Mouse (Mus musculus) bone marrow, adult 2 months (tissue): ENCODE results near the gene Tubg2. TPM values are rescaled to one million over a fixed set of nuclear protein-coding genes. Genes with fewer than 3 reads are reported as not detected.

ENCODE experiments used
- H3K27ac ChIP-seq: fragments of 200-500 bp; 2 replicates; pipeline ENCODE4 v1.5.1; 2012; ENCODE audit warnings: low read depth, mild to moderate bottlenecking, control low read depth, inconsistent platforms, low read length; ENCODE audit not compliant: control insufficient read depth, poor library complexity, insufficient read depth
- H3K4me1 ChIP-seq: fragments of 200-500 bp; 2 replicates; pipeline ENCODE4 v1.6.1; 2011; ENCODE audit warnings: low read length; ENCODE audit not compliant: control insufficient read depth, insufficient read depth
- H3K4me3 ChIP-seq: fragments of 200-500 bp; replicated peaks from 2 replicates; pipeline ENCODE3; 2011; ENCODE audit warnings: mild to moderate bottlenecking, low read depth, low read length, control low read depth; ENCODE audit not compliant: control insufficient read depth
- CTCF ChIP-seq: fragments of 200-500 bp; IDR thresholded peaks from 2 replicates; pipeline ENCODE4 v1.5.1; 2011; ENCODE audit warnings: low read length, control low read depth; ENCODE audit not compliant: control insufficient read depth, insufficient read depth
- POLR2A ChIP-seq: fragments of 200-500 bp; IDR thresholded peaks from 2 replicates; pipeline ENCODE4 v1.6.1; 2011; ENCODE audit warnings: low read depth, mild to moderate bottlenecking, control low read depth, low read length, borderline replicate concordance; ENCODE audit not compliant: control insufficient read depth
- WGBS: fragments of 180-500 bp; shearing (Covaris S2); methylation state at CpG from one replicate; pipeline ENCODE4 v1.1.7; 2018; 5-methylcytosine and 5-hydroxymethylcytosine counted together
- polyA plus RNA-seq: library from polyadenylated mRNA; stranded (reverse); fragments of >200 nt; gene quantifications from 2 replicates; pipeline ENCODE4 v1.2.4, GENCODE M21; 2011; ENCODE audit warnings: low replicate concordance; ENCODE audit not compliant: missing spikeins, insufficient read depth, insufficient read length

The Tubg2 gene
- polyA plus RNA-seq, 1 experiment = 3.4 TPM

- Histone ChIP-seq H3K4me1 (no peaks in the 10 kb centered on the region; the same call in 1 of the 2 replicates), H3K27ac (no peak overlapping the region), H3K4me3 (no peak overlapping the region)
- WGBS = 42% methylated on average over 8 of the region's 8 CpGs
- TF ChIP-seq CTCF (no peak), POLR2A (no peak)
Measured at GRCm38 (mm10) chr11:101167963-101168300, 12.2 kb downstream of the Tubg2 start.

DNA sequence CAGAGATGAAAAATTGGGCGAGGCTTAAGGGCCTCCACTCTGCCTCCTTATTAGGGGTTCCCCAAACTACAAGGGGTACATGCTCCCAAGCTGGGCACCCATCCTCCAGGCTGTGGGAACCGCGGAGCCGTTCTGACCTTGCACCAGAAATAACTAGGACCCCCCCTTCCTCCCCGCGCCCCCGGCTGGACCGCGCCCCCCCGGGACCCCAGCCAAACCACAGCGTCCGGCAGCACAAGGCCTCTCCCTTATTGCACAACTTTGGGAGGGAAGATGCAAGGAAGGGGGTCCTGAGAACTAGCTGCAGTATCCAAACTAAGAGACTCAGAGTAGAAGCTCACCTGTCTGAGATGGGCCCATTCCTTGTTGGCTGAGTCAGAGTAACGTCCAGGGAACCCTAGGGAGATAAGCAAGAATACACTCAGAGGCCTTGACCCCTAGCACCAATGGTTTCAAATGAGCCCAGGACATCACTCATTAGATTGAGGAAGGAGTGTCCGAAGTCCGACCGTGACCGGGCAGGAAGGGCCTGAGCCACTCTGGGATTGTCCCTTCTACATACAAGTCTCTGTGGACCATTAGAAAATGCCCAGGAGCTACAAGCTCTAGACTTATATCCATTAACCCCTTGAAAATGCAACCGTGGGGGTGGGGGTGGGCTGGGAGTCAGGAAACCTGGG, 12.7 kb downstream of the Tubg2 start:
- Histone ChIP-seq H3K27ac (no peak overlapping the region), H3K4me1 (peaks cover 2% of the 10 kb centered on the region; the same call in 1 of the 2 replicates), H3K4me3 (no peak overlapping the region)
- WGBS = 16% methylated on average over 18 of the region's 18 CpGs
- TF ChIP-seq CTCF (no peak), POLR2A (no peak)

DNA sequence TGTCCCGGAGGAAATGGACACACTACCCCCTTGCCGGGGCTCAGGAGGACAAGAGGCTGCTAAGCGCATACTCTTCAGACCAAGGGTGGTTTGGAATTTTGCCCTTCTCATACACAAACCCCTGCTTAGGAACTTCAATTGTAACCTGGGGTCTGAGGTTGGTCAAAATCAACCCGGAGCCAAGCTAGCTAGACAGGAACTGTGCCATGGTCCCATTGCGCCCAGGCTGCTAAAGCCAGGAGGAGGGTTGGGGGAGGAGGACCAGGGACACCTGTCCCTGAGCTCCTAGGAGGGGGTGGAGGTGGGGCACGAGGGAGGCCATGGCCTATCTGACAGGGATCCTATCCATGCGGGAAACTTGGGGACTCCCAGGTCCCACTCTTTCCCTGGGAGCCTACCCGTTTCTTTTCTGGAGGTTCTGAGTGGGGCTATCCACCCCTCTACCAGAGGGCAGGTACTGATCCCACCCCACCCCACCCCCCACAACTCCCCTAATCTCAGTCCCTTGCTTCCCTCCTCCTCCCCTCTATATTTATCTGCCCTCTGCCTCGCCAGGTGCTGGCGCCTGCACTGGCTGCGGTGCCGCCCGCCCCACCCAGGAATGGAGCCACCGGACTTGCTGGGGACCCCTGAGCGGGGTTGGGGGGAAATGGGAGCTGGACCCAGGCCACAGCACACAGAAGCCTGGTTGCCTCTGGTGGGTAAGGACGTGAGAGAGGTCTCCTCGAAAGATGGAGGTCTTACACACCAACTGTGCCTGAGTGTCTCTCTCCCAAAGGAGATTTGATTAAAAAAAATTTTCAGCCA, 13.8 kb downstream of the Tubg2 start:
- H3K4me3 ChIP-seq = no peak overlapping the region
- H3K4me1 ChIP-seq = peaks cover 2% of the 10 kb centered on the region; the same call in 1 of the 2 replicates
- 19% methylated on average over 17 of the region's 17 CpGs for WGBS

GRCm38 (mm10) chr11:101170354-101170810, 14.7 kb downstream of the Tubg2 start, which contains the start of gene Cntnap1:
Gene Cntnap1 (plus strand): TSS chr11:101170523.
- peak within 1 kb of the TSS; percentile 14; the same call in 1 of the 2 replicates for H3K27ac ChIP-seq
- peaks cover 2% of the 10 kb centered on the region; the same call in 1 of the 2 replicates for H3K4me1 ChIP-seq
- 5% methylated on average over 35 of the region's 35 CpGs for WGBS
- H3K4me3 ChIP-seq = peak within 1 kb of the TSS; percentile 68
- TF ChIP-seq POLR2A (no peak), CTCF (no peak)

More for the DNA sequence above, 13.8 kb downstream of the Tubg2 start:
- H3K27ac ChIP-seq = no peak overlapping the region
- TF ChIP-seq CTCF (no peak), POLR2A (no peak)

- H3K4me1 ChIP-seq = peaks cover 2% of the 10 kb centered on the region; the same call in 1 of the 2 replicates
- TF ChIP-seq CTCF (no peak), POLR2A (no peak)
- peak within 1 kb of the TSS; percentile 14; the same call in 1 of the 2 replicates for H3K27ac ChIP-seq
- H3K4me3 ChIP-seq = peak within 1 kb of the TSS; percentile 68
- WGBS = under 1% methylated on average over 50 of the region's 50 CpGs
Measured at GRCm38 (mm10) chr11:101170811-101171610, 15.3 kb downstream of the Tubg2 start, which contains the start of gene Plekhh3. Gene Plekhh3 (minus strand): TSS chr11:101171351.

DNA sequence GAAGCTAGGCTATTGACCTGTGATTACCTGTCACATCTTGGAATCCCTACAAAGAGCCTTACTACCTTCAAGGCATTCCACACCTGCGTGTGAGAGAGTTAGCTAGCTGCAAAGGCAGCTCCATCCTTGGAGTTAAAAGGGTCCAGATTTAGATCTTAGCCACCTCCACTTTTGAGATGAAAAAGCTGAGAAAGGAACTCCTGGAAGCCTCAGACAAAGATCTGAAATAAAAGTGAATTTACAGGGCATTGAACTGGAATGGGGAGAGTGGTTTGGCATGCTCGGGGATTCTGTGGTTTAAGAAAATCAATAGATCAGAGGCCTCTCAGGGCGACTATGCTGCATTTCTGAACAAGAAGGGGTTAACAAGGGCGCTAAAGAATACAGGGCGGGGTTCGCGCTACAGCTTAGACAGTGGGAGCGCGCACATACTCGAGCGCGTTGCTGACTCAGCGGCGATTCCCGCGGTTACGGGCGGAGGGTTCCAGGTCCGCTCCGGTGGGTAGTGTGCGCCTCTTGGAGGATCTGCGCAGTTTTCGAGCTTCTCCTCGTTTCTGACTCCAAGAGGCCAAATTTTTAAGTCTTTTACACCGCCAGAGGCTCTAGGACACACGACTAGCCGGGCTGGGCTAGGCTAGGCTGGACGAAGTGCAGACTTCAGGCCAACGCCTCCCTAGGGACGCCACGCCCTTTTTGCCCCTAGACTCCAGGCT, 16.2 kb downstream of the Tubg2 start:
- Histone ChIP-seq H3K4me1 (peaks cover 2% of the 10 kb centered on the region; the same call in 1 of the 2 replicates), H3K27ac (no peak overlapping the region), H3K4me3 (peak overlapping the region; percentile 25)
- no peak for TF ChIP-seq POLR2A
- TF ChIP-seq CTCF = no peak
- WGBS = under 1% methylated on average over 31 of the region's 31 CpGs

- TF ChIP-seq POLR2A (no peak), CTCF (no peak)
- under 1% methylated on average over 5 of the region's 5 CpGs for WGBS
- H3K4me3 ChIP-seq = no peak overlapping the region
- no peak overlapping the region for H3K27ac ChIP-seq
- H3K4me1 ChIP-seq = peaks cover 2% of the 10 kb centered on the region; the same call in 1 of the 2 replicates
Measured at GRCm38 (mm10) chr11:101172434-101172815, 16.7 kb downstream of the Tubg2 start.
